Mouse (Mus musculus): ENCODE results near the gene Fam69b. TPM values are rescaled to one million over a fixed set of nuclear protein-coding genes. Genes with fewer than 3 reads are reported as not detected.
A peak's percentile ranks its signal among the peaks of the same experiment; 100 is the strongest.

The Fam69b gene
- total and polyA plus RNA-seq, 2 experiments = 0.09 to 0.60 TPM

GRCm38 (mm10) chr2:26585713-26586112, 42.5 kb upstream of the Fam69b start:
- Histone ChIP-seq H3K79me2 (ENCODE audit: control insufficient read depth, insufficient read depth, low read length) (no peaks in the 10 kb centered on the region), H3K36me3 (ENCODE audit: control insufficient read depth, insufficient read depth, low read length) (no peaks in the 10 kb centered on the region), H3K4me3 (ENCODE audit: insufficient read depth, low read depth, low read length) (peak overlapping the region; percentile 68), H3K27ac (replicated peaks; ENCODE audit: insufficient read depth, low read depth, low read length) (peak overlapping the region; percentile 55), H3K9ac (ENCODE audit: low read depth, low read length) (peak overlapping the region; percentile 59), H3K27me3 (ENCODE audit: control insufficient read depth, insufficient read depth, low read length) (no peaks in the 10 kb centered on the region), H3K4me1 (ENCODE audit: control insufficient read depth, insufficient read depth, low read length) (0 out of 2 replicates have a peak, but pooled peaks cover 3% of the 10 kb centered on the region)
- TF ChIP-seq CTCF (IDR thresholded peaks at IDR 0.05; ENCODE audit: low read depth, low read length) (no peak), POLR2A (IDR thresholded peaks at IDR 0.05; ENCODE audit: extremely low read depth, insufficient read depth, low read length) (no peak)
- DNase-seq (ENCODE audit: extremely low read depth, low read depth, low spot score) = no peak
- whole genome bisulfite sequencing = 59% methylated on average over 6 of the region's 6 CpGs

GRCm38 (mm10) chr2:26586294-26587043, 41.8 kb upstream of the Fam69b start, which contains the start of gene Gm20532:
Gene Gm20532 (plus strand): TSS chr2:26586639.
- Histone ChIP-seq H3K9ac (ENCODE audit: low read depth, low read length) (peak within 1 kb of the TSS; percentile 78), H3K79me2 (ENCODE audit: control insufficient read depth, insufficient read depth, low read length) (no peaks in the 10 kb centered on the region), H3K4me3 (ENCODE audit: insufficient read depth, low read depth, low read length) (peak within 1 kb of the TSS; percentile 68), H3K4me1 (ENCODE audit: control insufficient read depth, insufficient read depth, low read length) (0 out of 2 replicates have a peak, but pooled peaks cover 5% of the 10 kb centered on the region), H3K27me3 (ENCODE audit: control insufficient read depth, insufficient read depth, low read length) (no peaks in the 10 kb centered on the region), H3K36me3 (ENCODE audit: control insufficient read depth, insufficient read depth, low read length) (no peaks in the 10 kb centered on the region), H3K27ac (replicated peaks; ENCODE audit: insufficient read depth, low read depth, low read length) (peak within 1 kb of the TSS; percentile 55)
- no peak for DNase-seq (ENCODE audit: extremely low read depth, low read depth, low spot score)
- 2% methylated on average over 65 of the region's 65 CpGs for WGBS
- TF ChIP-seq POLR2A (IDR thresholded peaks at IDR 0.05; ENCODE audit: extremely low read depth, insufficient read depth, low read length) = no peak
- peak; percentile 65 for TF ChIP-seq CTCF (IDR thresholded peaks at IDR 0.05; ENCODE audit: low read depth, low read length)

GRCm38 (mm10) chr2:26587044-26587405, 41.2 kb upstream of the Fam69b start:
- 20% methylated on average over 11 of the region's 11 CpGs for WGBS
- H3K4me3 ChIP-seq (ENCODE audit: insufficient read depth, low read depth, low read length) = peak overlapping the region; percentile 68

GRCm38 (mm10) chr2:26588573-26588972, 39.7 kb upstream of the Fam69b start:
- Histone ChIP-seq H3K4me3 (ENCODE audit: insufficient read depth, low read depth, low read length) (peak overlapping the region; percentile 44), H3K27ac (replicated peaks; ENCODE audit: insufficient read depth, low read depth, low read length) (no peak overlapping the region), H3K4me1 (ENCODE audit: control insufficient read depth, insufficient read depth, low read length) (0 out of 2 replicates have a peak, but pooled peaks cover 6% of the 10 kb centered on the region), H3K9ac (ENCODE audit: low read depth, low read length) (peak overlapping the region; percentile 9), H3K79me2 (ENCODE audit: control insufficient read depth, insufficient read depth, low read length) (no peaks in the 10 kb centered on the region), H3K27me3 (ENCODE audit: control insufficient read depth, insufficient read depth, low read length) (no peaks in the 10 kb centered on the region), H3K36me3 (ENCODE audit: control insufficient read depth, insufficient read depth, low read length) (peaks cover 19% of the 10 kb centered on the region; the same call in 1 of the 2 replicates)
- no peak for DNase-seq (ENCODE audit: extremely low read depth, low read depth, low spot score)
- WGBS = 38% methylated on average over 4 of the region's 4 CpGs
- TF ChIP-seq POLR2A (IDR thresholded peaks at IDR 0.05; ENCODE audit: extremely low read depth, insufficient read depth, low read length) = no peak

More at GRCm38 (mm10) chr2:26587044-26587405, 41.2 kb upstream of the Fam69b start:
- H3K27me3 ChIP-seq (ENCODE audit: control insufficient read depth, insufficient read depth, low read length) = no peaks in the 10 kb centered on the region
- TF ChIP-seq POLR2A (IDR thresholded peaks at IDR 0.05; ENCODE audit: extremely low read depth, insufficient read depth, low read length) (no peak), CTCF (IDR thresholded peaks at IDR 0.05; ENCODE audit: low read depth, low read length) (peak; percentile 18; the same call in 1 of the 2 replicates)
- H3K79me2 ChIP-seq (ENCODE audit: control insufficient read depth, insufficient read depth, low read length) = no peaks in the 10 kb centered on the region
- H3K4me1 ChIP-seq (ENCODE audit: control insufficient read depth, insufficient read depth, low read length) = 0 out of 2 replicates have a peak, but pooled peaks cover 6% of the 10 kb centered on the region
- peaks cover 4% of the 10 kb centered on the region; the same call in 1 of the 2 replicates for H3K36me3 ChIP-seq (ENCODE audit: control insufficient read depth, insufficient read depth, low read length)
- peak overlapping the region; percentile 78 for H3K9ac ChIP-seq (ENCODE audit: low read depth, low read length)
- H3K27ac ChIP-seq (replicated peaks; ENCODE audit: insufficient read depth, low read depth, low read length) = no peak overlapping the region
- no peak for DNase-seq (ENCODE audit: extremely low read depth, low read depth, low spot score)

GRCm38 (mm10) chr2:26589284-26589683, 39.0 kb upstream of the Fam69b start:
- TF ChIP-seq CTCF (IDR thresholded peaks at IDR 0.05; ENCODE audit: low read depth, low read length) (no peak), POLR2A (IDR thresholded peaks at IDR 0.05; ENCODE audit: extremely low read depth, insufficient read depth, low read length) (no peak)
- DNase-seq (ENCODE audit: extremely low read depth, low read depth, low spot score) = no peak
- no peaks in the 10 kb centered on the region for H3K27me3 ChIP-seq (ENCODE audit: control insufficient read depth, insufficient read depth, low read length)
- peak overlapping the region; percentile 50 for H3K9ac ChIP-seq (ENCODE audit: low read depth, low read length)
- peaks cover 20% of the 10 kb centered on the region; the same call in 1 of the 2 replicates for H3K36me3 ChIP-seq (ENCODE audit: control insufficient read depth, insufficient read depth, low read length)
- WGBS = 57% methylated on average over 10 of the region's 10 CpGs
- H3K79me2 ChIP-seq (ENCODE audit: control insufficient read depth, insufficient read depth, low read length) = no peaks in the 10 kb centered on the region
- no peak overlapping the region for H3K27ac ChIP-seq (replicated peaks; ENCODE audit: insufficient read depth, low read depth, low read length)
- 0 out of 2 replicates have a peak, but pooled peaks cover 6% of the 10 kb centered on the region for H3K4me1 ChIP-seq (ENCODE audit: control insufficient read depth, insufficient read depth, low read length)
- peak overlapping the region; percentile 22 for H3K4me3 ChIP-seq (ENCODE audit: insufficient read depth, low read depth, low read length)

GRCm38 (mm10) chr2:26590282-26590681, 38.0 kb upstream of the Fam69b start:
- Histone ChIP-seq H3K36me3 (ENCODE audit: control insufficient read depth, insufficient read depth, low read length) (peaks cover 22% of the 10 kb centered on the region; the same call in 1 of the 2 replicates), H3K4me1 (ENCODE audit: control insufficient read depth, insufficient read depth, low read length) (peaks cover 14% of the 10 kb centered on the region), H3K27ac (replicated peaks; ENCODE audit: insufficient read depth, low read depth, low read length) (no peak overlapping the region), H3K27me3 (ENCODE audit: control insufficient read depth, insufficient read depth, low read length) (no peaks in the 10 kb centered on the region), H3K9ac (ENCODE audit: low read depth, low read length) (peak overlapping the region; percentile 32), H3K4me3 (ENCODE audit: insufficient read depth, low read depth, low read length) (peak overlapping the region; percentile 41; the same call in 1 of the 2 replicates), H3K79me2 (ENCODE audit: control insufficient read depth, insufficient read depth, low read length) (no peaks in the 10 kb centered on the region)
- DNase-seq (ENCODE audit: extremely low read depth, low read depth, low spot score) = no peak
- TF ChIP-seq POLR2A (IDR thresholded peaks at IDR 0.05; ENCODE audit: extremely low read depth, insufficient read depth, low read length) (no peak), CTCF (IDR thresholded peaks at IDR 0.05; ENCODE audit: low read depth, low read length) (0 out of 2 replicates have a peak, but pooled peaks have one; percentile 2)
- WGBS = 75% methylated on average over 7 of the region's 7 CpGs

Measured in liver, adult 2 months (tissue).